Mouse (Mus musculus) A20 (cell line): ENCODE results near the gene Rflnb.

Source experiments
- DNase-seq: peaks from one replicate; pipeline ENCODE4 v3.0.0-alpha.2; 2011; ENCODE audit warnings: low read depth, low spot score

Rflnb gene

DNA sequence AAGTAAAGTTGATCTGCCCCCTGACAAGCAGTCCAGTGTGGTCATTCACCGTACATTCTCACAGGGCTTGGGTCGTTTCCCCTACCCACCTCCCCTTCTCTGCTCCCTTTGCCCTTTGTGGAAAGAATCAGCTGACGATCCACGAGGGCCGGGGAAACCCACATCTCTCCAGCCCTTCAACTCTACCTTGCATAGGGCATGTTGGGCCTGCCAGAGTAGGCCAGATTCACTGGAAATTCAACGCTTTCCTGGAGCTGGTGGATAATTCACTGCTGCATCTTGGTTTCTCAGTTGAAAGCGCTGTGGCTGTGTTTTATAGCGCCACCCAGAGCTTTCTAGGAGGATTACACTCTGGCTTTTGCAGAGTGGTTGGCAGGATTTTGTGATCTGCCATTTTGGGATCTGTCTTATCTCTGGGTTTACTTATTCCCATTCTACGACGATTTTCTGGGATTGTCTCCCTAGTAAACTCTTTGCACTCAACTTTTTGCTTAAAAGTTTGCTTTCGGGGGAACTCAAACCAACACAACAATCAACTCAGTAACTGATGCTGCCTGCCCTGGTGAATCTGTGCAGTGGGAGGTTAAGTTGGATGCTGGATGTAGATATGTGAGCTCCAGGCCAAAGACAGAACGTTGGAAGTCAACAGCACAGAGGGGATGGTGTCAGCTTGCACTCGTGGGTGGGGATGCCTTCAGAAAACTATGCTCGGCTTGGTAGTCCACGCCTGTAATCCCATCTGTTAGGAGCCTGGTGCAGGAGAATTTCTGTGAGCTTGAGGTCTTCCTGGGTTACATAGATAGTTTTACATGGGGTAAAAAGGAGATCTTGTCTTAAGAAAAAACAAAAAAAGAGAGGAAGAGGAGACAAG is 36.4 kb downstream of the Rflnb start:
- no peak for DNase-seq

- DNase-seq, result no peak
These were observed 41.6 kb downstream of the Rflnb start for GRCm38 (mm10) chr11:75985948-75986347.

DNA sequence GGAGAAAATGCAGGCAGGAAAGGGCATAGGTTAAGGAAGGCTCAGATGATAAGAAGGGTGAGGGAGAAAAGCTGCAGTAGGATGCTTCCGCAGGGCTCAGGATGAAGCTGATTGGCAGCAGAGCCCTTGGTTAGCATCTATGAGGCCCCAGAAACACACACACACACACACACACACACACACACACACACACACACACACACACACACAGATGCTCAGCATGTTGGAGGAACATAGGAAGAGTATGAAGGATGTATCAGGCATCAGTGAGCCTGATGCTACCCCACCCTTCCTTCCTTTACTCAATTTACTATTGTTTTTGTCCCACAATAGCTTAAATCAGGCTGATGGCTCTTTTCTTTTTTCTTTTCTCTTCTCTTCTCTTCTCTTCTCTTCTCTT is 43.0 kb downstream of the Rflnb start:
- no peak for DNase-seq

- peak; percentile 52 for DNase-seq
These were observed 44.4 kb downstream of the Rflnb start for GRCm38 (mm10) chr11:75983194-75983593.

DNA sequence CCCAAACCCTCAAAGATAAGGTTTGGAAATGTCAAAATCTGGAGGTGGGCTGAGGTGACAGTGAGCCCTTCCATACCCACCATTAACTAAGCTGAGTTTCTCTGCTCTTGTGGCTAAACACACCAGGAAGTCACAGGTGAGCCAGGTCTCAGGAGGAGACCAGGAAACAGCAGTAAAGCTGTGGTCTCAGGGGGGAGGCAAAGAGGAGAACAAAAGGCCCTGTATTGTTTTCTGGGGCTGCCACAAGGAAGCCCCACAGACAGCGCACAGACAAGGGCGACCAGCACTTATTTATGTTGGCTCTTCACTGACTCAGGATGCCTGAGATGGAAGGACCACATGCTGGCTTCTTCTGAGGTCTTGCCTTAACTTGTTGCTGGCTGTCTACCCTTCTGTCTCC is 47.2 kb downstream of the Rflnb start:
- DNase-seq, result no peak

DNA sequence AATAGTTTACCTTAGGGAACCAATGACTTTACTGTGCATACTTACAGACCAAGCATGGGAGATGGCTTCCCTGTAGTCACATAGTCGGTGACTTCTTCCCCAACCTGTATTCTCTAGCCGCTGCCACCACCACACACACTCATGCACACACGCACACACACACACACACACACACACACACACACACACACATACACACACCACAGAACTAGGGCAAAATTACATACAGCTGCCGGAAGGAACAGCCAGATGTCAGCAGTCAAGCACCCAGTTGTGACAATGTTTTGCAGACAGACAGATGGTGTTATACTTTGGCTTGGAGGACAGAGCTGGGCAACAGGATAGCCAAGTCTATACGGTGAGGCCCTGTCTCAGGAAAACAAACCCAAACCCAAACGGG is 49.5 kb downstream of the Rflnb start:
- no peak for DNase-seq

GRCm38 (mm10) chr11:75976748-75977147 is 50.8 kb downstream of the Rflnb start:
- peak; percentile 73 for DNase-seq

DNA sequence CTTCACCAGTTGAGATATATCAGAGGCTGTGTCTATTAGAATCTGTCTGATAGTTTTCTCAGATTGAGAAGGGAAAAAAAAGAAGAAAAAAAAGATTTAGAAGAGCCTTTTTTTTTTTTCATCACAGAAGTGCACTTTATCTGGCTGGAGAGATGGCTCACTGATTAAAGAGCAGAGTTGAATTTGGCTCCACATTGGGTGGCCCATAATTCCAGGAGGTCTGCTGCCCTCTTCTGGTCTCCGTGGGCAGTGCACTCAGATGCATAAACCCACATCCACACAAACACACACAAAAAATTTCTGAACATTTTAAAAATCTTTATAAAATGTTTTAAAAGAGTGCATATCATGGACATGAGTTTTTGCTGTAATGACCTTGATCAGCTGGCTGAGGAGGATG is 53.6 kb downstream of the Rflnb start:
- peak; percentile 34 for DNase-seq

DNA sequence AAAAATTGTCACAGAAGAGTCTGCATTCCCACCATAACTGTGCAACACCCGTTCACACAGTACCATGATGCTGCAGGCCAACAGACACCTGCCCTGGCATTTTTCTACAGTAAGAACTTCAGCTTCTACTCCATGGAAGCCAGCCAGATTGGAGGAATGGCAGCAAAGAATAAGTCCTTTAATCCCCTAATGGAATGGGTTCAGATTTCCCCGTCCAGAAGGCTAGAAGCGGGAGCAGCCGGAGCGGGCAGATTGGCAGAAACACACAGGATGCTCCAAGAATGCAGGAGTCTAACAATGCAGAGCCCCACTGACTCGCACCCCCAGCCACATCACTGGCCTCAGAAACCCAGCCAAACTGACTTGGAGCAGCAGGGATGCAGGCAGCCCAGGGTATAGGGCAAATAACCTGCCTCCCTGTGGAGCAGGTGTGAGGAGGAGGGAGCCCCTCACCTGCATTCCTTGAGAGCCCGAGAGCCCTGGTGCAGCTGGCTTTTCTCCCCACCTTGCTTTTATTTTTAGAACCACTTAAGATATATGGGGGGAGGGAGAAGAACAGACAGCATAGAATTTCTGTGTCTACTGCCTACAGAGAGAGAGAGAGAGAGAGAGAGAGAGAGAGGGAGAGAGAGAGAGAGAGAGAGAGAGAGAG is 54.5 kb downstream of the Rflnb start:
- DNase-seq, result no peak

DNA sequence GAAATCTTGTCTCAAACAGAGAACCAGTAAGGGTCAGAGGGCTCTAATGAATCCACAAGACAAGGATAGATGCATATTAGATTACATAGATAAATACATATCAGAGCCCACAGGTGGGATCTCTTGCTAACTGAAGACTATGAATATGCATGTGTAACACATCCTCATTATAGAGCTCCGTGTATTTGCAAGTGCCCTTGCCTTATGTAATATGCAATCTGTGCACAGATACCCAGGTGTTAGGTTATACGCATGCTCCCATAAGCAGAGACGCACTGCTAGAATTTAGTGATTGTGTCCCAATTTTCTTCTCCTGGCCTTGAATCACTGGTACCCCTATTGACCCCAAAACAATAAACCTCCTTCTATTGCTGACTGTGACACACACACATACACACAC is 55.4 kb downstream of the Rflnb start:
- DNase-seq, result no peak

- no peak for DNase-seq
These were observed 57.0 kb downstream of the Rflnb start for GRCm38 (mm10) chr11:75970629-75971028.
